Mouse (Mus musculus) common myeloid progenitor, adult 5-6 weeks (primary cell): ENCODE measurements around the gene Olfr1499. TPM values are rescaled to one million over a fixed set of nuclear protein-coding genes. Genes with fewer than 3 reads are reported as not detected.
"Not testable (repeated sequence)": the region's sequence is repeated elsewhere in the genome, so short reads cannot be mapped to it uniquely, and the experiment has no call there.

ENCODE experiments used
- ATAC-seq: replicated peaks from 2 replicates; pipeline ENCODE4 v1.8.0; 2016; ENCODE audit warnings: low read depth, mild to moderate bottlenecking, moderate TSS enrichment, inconsistent platforms; ENCODE audit not compliant: poor library complexity, severe bottlenecking
- total RNA-seq: library from RNA; stranded (forward); fragments of 200-1000, 187-1606 nt; gene quantifications from 2 replicates; pipeline ENCODE4 v1.2.3, GENCODE M21; 2017

The Olfr1499 gene
- total RNA-seq, result not detected in 2 replicates

DNA sequence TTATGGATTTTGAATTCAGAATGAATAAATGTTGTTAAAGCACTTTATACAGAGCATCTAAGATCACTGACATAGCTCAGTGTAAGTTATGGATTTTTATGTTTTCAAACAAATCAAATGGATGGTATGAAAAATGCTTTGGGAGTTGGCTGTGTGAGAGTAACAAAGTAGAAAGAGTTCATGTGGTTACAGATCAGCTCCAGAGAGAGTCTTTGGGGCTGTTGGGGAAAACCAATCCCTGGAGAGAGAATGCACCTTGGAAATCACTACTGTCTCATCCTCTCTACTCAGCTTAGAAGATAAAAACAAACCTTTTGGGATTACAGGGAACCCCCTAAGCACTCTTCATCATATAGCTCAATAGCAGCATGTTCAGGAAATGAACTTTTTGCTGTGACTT lies at the start of gene Olfr1499:
Olfr1499 (minus strand) TSS at position 101 of the 400 bp plus-strand sequence.
- no peak for ATAC-seq

DNA sequence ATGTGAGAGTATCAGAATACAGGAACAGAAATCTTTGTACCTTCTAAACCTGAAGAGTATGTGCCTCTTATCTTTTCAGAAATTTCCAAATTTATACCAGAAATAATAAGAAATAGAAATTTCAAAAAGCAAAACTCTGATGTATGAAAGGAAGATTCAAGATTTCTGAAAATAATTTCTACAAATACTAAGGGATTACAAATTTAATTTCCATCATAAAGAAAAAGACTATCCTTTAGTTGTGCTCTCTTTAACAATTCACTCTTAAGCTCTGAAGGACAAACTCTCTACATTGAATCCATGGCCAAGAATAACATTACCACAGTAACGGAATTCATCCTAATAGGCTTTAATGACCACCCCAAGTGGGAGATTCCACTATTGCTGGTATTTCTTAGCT lies 42.2 kb upstream of the Olfr1499 start, which contains the start of gene Olfr1502:
Olfr1502 (plus strand) TSS at position 301 of the 400 bp plus-strand sequence.
- ATAC-seq, result no peak

DNA sequence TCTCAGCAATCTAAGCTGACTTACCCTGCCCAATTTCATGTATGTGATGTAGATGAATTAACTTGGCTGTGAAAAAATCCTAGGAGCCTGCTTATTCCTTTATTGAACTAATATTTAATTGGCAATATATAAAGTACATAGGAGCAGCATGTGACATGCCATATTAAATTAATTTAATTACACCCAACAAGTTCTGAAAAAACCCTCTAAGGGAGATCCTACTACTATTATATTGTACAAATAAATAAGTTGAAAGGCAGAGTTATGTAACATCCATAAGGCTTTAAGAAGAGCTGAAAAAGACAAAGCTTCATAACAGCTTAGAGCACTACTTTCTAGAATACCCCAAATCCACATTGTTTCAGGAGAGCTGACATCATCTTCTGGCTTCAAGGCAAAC lies 31.3 kb upstream of the Olfr1499 start, which contains the start of gene Olfr1501:
Olfr1501 (minus strand) TSS at position 101 of the 400 bp plus-strand sequence.
- not testable (repeated sequence) for ATAC-seq

DNA sequence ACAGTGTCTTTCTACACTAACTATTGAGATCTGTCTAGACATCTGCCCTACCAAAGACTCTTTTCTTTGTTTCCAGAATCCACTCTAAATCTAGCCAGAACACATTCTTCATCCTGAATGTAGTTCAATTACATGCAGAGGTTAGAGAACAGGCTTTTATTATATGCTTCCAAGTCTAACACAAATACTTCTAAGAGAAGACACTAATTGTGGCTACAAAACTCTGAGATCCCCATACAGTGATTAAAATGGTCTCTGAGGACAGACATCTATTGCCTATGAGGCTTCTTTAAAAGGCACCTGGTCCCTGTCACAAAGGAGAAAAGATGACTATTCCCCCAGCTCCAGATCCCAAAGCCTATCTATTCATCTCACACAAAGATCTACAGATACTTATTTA lies 11.1 kb upstream of the Olfr1499 start, which contains the start of gene Olfr1500:
Olfr1500 (minus strand) TSS at position 101 of the 400 bp plus-strand sequence.
- no peak for ATAC-seq

DNA sequence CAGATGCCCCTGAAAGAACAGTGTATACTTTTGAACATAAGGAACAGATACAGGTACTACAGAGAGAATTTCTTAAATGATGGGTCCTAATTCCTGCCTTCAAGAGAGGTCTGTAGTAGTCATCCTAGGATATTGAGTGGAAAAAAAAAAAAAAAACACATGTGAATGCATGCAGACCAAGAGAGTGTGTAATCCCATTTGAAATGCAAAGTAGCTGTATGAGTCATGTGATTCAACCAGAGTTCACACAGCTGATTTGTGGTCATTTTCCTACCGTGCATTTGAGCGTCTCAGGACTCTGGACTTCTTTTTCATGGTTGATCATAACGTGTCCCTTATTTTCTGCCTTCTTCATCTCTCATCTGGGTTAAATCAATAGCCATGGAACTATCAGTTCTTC lies 9.2 kb upstream of the Olfr1499 start:
- ATAC-seq, result no peak

DNA sequence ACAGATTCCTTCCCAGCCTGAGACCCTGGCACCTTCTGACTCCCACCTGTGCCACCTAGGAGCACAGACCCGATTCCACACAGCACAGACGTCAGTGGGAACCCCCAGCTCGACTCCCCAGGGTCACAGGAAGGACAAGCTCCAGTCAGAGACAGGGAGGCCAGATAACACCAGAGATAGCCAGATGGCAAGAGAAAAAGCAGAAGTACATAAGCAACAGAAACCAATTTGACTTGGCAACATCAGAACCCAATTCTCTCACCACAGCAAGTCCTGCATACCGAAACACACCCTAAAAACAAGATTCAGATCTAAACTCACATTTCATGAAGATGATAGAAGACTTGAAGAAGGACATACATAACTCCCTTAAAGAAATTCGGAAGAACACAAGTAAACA lies 1.6 kb upstream of the Olfr1499 start:
- ATAC-seq, result no peak

DNA sequence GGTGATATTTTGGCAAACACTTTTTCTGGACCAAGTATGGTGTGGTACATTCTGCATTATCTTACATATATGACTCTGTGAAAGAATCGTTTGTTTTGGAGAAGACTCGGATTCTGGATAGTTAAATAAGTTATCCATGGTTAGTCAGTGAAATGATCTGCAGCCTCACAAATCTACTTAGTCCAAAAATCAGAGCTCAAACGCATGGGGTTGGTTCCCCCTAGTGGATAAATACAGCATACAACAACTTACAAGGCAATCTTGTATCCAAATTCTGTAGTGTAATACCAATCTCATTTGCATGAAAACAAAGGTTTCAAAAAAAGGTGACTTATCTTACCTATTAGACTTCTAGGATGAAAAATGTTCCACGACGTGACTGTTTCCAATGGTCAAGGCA lies 420 bp downstream of the Olfr1499 start:
- 0 out of 2 replicates have a peak, but pooled peaks have one; percentile 39 for ATAC-seq

DNA sequence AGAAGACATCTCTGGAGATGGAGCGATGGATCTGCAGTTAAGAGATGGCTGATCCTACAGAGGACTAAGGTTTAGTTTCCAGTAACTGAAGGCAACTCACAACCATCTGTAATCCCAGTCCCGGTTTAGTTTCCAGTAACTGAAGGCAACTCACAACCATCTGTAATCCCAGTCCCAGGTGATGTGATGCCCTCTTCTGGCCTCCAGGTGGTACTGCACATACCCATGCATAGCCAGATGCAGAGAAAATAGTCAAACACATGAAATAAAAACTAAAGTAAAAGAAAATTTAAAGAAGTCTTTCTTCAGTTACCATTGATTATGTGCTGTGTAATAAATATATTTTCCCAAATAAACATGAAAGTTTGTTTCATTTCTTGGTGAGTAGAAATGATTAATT lies 6.4 kb downstream of the Olfr1499 start:
- no peak for ATAC-seq

DNA sequence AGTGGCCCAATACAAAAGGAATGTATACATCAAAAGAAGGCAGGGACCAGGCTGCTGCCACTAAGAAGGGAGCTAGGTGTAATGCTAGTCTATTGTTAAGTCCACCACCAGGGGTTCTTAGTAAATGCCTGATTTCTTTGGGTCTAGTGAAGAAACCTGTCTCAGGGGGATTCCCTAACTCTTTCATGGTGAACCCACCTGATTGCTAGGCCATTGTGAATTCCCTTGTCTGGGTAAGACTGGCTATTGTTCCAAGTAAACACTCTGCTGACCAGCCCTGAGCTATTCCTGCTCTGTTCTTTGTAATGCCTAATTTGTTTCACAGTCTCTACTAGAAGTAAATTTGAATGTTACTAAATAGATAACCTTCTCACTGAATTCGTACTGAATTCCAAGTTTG lies 13.8 kb downstream of the Olfr1499 start:
- not testable (repeated sequence) for ATAC-seq

DNA sequence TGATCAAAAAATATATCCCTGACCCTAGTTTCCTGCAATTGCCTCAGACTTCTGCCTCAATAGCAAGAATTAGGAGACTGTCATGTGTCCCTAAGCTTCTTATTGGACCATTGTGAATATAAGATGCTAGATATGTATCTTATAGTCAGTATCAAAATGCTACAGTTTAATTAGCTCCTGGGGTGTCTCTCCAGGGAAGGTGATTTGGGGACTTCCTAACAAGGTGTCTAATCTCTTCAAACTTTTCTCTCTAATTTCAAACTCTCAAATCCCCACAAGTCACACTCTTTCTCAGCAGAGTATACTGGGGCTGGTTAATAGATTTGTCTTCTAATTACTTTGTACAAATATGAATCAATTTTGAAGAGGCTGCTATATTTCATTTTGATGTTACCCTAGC lies 21.1 kb downstream of the Olfr1499 start, which contains the start of gene Olfr1497:
Olfr1497 (minus strand) TSS at position 101 of the 400 bp plus-strand sequence.
- ATAC-seq, result no peak

DNA sequence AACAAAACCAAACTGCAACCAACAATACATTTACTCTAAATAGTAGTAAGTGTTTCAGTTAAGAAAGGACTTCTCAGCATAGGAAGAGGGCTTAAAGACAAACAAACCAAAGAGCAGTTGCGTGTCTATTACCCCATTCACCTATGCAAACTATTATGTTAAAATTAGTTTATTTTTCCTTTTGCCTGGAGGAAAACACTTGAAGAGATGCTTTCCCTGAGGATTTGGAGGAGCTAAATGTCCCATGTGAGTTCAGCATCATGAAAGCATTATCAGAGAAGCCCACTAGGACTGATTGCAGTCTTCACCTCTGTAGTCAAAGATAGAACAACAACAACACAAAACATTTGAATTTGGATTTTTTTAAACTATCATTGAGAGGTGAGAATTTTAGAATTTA lies 41.7 kb downstream of the Olfr1499 start, which contains the start of gene Olfr1496:
Olfr1496 (plus strand) TSS at position 301 of the 400 bp plus-strand sequence.
- no peak for ATAC-seq

DNA sequence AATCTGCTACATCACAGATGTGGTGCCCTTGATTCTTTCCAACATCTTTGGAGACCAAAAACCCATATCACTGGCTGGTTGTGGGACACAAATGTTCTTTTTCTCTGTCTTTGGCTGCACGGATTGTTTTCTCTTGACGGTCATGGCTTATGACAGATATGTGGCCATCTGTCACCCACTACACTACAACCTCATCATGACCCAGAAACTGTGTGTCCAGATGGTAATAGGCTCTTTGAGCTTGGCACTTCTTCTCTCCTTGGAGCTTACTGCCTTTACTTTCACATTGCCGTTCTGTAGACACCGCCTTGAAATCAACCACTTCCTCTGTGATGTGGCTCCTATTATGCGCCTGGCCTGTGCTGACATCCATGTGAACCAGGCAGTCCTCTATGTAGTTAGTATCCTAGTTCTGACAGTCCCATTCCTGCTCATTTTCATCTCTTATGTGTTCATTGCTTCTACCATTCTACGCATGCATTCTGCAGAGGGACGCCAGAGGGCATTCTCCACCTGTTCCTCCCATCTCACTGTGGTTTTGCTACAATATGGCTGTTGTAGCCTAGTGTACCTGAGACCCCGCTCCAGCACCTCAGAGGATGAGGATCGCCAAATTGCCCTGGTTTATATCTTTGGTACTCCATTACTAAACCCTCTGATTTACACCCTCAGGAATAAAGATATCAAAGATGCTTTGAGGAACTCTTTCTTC lies 50.5 kb downstream of the Olfr1499 start:
- ATAC-seq, result no peak

DNA sequence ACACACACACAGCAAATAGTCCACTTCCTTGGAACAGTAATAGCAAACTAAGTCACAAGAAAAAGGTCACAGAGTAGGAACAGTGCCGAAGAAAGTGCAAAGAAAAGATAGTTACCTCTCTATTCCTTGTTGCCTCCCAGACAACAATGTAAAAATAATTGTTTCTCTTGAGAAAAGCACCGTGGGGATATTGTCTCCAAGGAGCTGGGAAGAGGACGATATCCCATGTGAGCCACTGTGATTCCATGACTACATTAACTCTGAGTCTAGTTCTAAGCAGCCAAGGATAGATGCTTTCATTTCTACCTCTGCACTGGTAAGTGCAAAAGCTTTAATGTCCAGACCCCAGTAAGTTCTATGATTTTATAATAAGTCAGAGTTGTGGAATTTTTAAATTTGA lies 54.9 kb downstream of the Olfr1499 start, which contains the start of gene Olfr1495:
Olfr1495 (plus strand) TSS at position 301 of the 400 bp plus-strand sequence.
- ATAC-seq, result no peak

Other genes starting within 250 kb of the Olfr1499 start
- gene Olfr1484, start 235.9 kb downstream of the Olfr1499 start, total RNA-seq, result not detected in 2 replicates
- gene Olfr1487, start 202.1 kb downstream of the Olfr1499 start, total RNA-seq, result not detected in 2 replicates
- gene Olfr1489, start 187.8 kb downstream of the Olfr1499 start, total RNA-seq, result not detected in 2 replicates
- not detected in 2 replicates for gene Olfr1490, start 168.4 kb downstream of the Olfr1499 start, total RNA-seq
- gene Olfr1491, start 122.2 kb downstream of the Olfr1499 start, total RNA-seq, result not detected in 2 replicates
- not detected in 2 replicates for gene Olfr1493-ps1, start 96.2 kb downstream of the Olfr1499 start, total RNA-seq
- gene Olfr1494, start 79.7 kb downstream of the Olfr1499 start, total RNA-seq, result not detected in 2 replicates
- not detected in 2 replicates for gene Olfr1495, start 54.8 kb downstream of the Olfr1499 start, total RNA-seq
- gene Olfr1496, start 41.6 kb downstream of the Olfr1499 start, total RNA-seq, result not detected in 2 replicates
- not detected in 2 replicates for gene Olfr1497, start 21.2 kb downstream of the Olfr1499 start, total RNA-seq
- gene Olfr1500, start 11.0 kb upstream of the Olfr1499 start, total RNA-seq, result not detected in 2 replicates
- gene Olfr1501, start 31.2 kb upstream of the Olfr1499 start, total RNA-seq, result not detected in 2 replicates
- not detected in 2 replicates for gene Olfr1502, start 42.3 kb upstream of the Olfr1499 start, total RNA-seq
- not detected in 2 replicates for gene Olfr1504, start 78.5 kb upstream of the Olfr1499 start, total RNA-seq
- not detected in 2 replicates for gene Olfr1505, start 94.1 kb upstream of the Olfr1499 start, total RNA-seq